Mouse (Mus musculus) kidney, postnatal 10 days (tissue): ENCODE results near the gene Fmnl2.
A peak's percentile ranks its signal among the peaks of the same experiment; 100 is the strongest.

Experiments used
- DNase-seq: peaks from one replicate; pipeline ENCODE4 v3.0.0; 2021; ENCODE audit warnings: mixed read lengths

Gene Fmnl2

DNA sequence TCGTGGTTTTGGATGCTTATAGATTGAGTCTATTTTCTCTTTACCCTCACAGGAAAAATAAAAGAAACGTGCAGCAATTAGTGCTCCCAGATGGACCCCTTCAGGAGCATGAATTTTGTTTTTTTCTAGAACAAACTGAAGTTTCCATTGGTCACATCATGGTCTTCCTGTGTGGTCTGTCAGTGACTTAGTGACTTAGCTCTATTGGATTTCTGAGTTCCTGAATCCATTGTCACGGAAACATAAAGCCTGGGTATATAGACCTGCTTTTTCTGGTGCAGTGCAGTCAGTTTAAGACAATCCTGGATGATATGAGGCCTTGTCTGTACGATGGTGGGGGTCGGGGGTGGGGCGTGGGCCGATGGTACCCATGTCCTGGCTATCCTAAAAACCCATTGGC lies 7.0 kb downstream of the Fmnl2 start:
- no peak for DNase-seq

DNA sequence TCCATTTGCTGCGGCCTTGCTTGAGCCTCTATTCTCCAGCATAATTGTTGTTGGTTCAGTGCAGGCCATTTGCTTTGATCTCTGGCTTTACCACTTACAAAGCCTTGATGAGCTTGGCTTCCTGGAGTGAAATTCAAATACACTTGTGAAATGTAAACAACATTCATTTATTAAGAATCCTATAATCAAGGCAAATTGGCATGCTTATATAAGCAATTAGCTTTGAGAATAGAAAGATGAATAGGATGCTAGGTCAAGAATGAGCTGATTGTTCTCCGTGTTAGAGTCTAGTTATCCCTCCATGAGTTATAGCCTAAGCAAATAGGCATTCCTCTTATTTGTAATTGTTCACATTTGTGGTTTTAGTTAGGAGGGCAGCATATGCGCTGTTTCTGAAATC lies 8.5 kb downstream of the Fmnl2 start:
- DNase-seq: no peak

DNA sequence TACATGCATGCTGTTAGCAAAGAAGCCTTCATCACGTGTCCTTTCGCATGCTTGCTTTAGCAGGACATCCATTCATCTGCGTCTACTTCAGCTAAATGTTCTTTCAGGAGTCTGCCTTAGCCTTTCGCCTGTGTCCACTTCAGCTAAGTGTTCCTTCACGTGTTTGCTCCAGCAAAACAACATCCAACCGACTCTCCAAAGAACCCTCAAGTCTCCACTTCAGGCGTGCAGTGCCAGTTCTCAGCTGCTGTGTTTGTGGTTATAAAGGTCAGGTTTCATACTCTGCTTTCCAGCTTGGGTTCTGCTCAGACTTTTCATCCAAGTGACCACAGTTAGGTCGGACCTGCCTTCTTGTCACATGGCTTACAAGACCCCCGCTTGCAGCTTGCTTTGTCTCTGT lies 10.1 kb downstream of the Fmnl2 start:
- no peak for DNase-seq

DNA sequence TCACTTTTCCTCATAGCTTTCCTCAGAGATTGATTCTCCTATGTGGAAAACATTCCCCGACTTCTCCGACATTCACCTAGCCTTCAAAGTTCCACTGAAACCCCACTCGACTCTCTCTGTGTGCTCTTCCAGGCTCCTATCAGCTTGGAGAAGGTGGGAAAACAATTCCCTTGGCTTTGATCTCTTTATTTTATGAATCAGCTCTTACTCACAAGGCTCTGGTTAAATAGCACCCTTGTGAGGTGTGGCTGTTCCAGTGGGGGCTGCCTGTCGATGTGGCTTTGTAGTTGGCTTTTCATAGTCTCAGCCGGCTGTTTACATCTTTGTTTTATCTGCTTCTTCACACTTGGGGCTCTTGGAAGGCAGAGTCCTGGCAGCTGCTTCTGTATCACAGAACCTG lies 10.5 kb downstream of the Fmnl2 start:
- no peak for DNase-seq

DNA sequence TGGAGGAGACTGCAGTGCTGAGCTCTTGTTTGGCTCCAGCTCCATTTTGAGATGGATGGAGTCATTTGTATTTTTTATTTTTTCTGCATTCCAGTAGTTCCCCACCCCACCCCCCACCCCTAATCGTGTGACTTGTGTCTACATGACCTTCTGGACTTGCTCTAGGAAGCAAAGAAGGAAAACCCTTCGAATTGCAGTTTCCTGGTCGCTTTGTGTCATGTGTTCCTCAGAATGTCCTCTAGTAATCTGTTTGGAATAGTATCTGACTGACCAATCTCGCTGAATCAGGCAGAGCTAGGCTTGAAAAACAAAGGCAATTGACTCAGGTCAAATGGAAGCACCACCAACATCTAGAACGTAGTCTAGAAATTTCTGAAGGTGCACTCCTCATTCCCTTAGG lies 15.0 kb downstream of the Fmnl2 start:
- DNase-seq: no peak

DNA sequence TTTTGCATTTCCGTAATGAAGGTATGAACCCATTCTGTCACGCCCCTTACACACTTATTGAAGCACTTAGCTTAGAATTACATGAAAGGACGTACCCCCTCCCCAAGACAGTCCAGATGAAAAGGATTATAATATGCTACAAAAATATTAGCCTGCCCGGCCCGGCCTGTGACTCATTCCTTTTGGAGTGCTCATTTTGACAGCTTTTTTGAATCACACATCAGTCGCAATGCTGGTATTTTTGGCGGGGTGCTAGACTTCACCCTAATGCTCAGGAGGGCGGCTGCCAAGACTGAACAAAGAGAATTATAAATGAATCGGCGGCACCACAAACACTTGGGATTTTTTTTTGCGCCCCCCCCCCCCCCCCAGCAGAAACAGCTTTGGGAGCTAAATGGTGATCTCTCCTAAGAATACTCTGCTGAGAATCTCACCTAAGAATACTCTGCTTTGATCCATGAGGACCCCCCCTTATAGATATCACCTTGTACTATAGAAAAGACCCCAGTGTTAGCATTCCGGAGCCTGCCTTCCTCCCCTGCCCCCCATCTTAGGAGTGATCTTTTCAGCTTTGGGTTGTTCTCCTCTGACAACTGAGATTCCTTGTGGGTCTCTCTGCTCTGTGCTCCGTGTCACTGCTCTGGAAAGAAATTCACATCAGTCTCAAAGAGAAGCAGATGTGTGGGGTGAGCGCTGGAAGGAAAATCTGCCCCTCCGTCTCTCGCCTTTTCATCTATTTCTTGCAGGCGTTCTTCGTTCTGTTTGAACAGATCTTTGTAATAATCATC lies 15.8 kb downstream of the Fmnl2 start:
- DNase-seq: no peak

DNA sequence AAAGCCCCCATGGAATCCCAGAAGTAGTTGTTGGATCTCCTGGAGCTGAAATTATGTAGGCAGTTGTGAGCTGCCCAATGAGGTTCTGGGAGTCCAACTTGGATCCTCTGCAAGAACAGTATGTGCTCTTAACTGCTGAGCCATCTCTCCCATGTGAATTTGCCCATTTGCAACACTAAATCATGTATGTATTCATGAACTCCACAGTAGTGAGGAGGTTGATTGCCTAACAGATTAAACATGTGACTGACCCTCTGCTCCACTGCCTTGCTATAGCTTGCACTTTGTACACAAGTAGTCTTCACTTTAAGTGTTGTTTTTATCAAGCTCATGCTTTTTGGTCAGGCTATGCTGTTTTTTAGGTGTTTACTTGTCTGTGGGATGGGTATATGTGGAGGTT lies 17.1 kb downstream of the Fmnl2 start:
- DNase-seq: no peak

DNA sequence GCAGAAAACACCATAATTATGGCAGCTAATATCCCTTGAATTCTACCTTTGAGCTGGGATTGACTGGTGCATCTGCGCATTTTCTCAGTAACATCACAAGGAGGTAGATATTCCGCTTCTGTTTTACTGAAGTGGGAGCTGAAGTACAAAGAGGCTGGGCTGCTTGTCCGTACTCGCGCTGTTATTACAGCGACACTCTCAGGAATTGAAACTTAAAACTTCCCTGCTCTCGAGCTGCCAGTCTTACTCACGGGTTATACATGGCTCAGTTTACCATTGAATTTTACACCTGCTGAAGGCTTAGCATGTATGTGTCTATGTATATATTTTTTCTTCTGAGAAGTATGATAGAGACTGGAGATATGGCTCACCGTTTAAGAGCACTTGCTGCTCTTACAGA lies 18.1 kb downstream of the Fmnl2 start:
- DNase-seq: no peak

DNA sequence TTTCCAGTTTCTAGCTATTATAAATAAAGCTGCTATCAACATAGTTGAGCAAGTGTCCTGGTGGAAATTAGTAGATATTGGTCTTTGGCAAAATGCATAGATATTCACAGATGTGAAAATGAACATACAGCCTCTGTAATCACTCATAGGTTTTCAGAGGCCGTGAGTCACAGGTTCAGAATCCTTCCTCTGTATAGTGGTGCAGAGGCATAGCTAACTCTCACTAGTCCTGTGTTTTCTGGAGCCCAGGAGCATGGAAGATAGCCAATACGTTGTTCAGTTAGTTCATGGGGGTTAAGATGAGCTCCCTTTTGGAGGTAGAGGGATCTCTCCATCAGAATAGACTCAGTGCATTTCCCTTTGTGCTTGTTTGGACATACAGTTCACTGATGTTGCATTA lies 25.7 kb downstream of the Fmnl2 start:
- no peak for DNase-seq

DNA sequence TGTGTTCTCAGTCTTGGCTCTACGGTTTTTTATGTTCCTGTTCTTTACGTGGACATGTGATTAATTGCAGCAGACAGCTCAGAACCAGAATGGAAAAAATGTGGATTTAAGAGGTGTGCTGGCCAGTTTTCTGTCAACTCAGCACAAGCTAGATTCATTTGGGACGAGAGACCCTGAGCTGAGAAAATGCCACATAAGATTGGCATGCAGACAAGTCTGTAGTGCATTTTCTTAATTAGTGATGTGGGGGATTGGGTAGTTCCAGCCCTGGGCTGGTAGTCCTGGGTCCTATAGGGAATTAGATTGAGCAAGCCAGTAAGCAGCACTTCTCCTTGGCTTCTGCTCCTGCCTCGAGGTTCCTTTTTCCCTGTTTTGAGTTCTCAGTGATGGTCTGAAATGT lies 26.4 kb downstream of the Fmnl2 start:
- DNase-seq: no peak

DNA sequence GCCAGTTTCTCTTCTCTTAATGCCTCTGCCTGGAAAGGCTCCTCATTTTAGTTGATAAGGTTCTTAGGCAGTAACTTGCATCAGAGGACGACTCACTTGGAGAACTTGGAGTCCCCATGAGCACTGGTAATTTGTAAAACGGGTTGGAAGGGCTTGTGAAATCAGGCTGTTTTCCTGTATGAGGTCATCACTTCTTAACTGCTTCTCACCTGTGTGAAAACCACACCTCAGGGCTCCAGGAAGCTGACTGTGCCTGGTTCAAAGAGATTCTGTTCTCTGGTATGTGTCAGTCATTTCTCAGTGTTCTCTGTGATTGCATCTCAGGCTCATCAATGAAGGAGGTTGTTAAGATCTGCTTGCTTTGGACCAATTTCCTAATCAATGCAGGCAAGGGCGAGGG lies 27.4 kb downstream of the Fmnl2 start:
- no peak for DNase-seq

DNA sequence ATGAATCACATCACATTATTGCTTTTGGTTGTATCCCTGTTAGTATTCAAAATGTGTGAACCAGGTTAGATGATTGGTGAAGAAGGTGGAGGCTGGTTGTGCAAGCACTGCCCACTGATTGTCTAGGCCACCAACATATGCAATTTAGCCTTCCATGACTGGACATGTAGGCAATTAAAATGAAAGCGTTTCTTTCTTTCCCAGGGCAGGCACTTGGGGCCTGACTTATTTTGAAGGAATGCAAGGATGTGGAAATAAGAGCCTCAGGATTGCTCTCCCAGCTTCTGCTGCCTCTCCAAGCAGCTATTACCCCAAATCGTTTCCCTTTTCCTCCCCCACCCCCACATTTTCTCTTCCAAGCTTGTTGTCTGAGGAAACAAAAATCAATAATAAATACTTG lies 29.6 kb downstream of the Fmnl2 start:
- no peak for DNase-seq

DNA sequence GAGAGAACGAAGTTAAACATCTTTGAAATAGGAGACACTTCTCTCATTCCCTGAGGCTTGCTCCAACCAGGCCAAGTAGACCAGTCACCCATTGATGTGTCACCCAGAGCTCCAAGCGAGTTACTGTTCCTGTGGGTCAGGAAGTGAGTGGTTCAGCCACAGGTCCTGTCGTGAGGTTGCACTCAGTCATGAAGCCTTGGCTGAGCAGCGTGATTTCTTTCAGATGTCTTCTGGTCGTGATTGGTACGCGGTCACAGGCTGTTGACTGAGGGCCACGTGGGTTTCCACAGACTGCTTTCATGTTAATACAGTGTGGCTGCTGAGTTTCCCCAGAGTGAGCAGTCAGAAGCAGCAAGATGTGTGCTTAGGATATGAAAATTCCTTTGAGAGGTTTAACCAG lies 33.5 kb downstream of the Fmnl2 start:
- peak; percentile 30 for DNase-seq

DNA sequence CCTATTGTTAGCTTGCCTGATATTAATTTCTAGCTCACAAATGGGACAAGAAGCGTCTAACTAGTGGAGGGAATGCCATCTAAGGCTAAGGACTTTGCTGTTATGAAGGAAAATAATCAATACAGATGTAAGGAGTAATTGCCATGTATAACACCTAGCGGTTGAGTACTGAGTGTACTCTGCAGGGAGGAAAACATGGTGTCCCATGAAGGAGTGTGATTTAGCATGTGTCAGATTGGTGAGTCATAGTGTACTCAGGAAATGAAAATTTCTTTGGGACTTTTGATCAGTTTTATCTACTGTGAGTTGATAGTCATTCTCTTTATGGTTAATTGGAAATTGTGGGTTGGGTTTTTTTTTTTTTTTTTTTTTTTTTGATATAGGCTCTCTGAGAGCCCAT lies 34.1 kb downstream of the Fmnl2 start:
- DNase-seq: no peak

DNA sequence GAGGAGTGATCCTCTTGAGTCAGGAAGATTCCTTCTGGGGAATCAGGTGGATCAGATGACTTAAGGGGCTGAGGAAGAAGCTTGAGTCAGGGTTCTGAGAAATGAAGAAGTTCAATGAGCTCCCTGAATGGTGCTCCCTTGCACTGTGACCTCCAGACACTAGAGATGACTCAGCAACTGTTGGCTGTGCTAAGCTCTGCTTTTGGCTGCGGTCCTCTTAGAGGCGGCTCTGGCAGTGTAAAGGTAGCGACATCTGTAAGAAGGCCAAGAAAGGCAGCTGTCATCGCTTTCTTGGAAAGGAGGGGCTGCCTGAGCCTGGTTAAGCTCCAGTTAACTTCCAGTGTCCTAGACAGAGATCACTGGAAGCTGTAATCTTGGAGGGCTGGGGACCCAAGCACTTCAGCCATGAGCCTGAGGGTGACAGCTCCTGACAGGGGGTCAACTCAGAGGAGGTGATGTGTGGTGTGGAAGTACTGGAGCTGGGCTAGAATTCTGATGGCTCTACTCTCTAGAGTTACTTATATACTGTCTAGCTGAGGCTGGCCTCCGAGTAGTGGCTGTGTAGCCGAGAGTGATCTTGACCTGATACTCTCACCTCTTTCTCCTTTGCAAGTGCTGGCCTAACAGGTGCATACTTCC lies 37.4 kb downstream of the Fmnl2 start:
- peak; percentile 59 for DNase-seq

DNA sequence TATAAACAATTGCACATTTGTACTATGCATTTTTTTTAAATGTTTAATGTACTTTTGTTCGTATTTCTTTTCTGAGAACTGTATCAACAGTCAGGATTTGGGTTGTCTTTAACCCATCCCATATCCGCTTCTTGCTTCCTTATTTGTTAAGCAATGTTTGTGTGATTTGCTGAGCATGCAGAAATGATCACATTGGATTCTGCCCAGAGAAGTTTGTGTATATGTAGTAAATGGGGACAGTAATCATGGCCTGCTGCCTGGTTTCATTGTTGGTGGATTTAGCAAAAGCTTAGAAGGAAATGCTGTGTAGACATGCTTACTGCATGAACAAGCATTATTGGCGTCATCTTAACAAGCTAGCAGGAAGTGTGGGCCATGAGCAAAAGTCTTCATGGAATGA lies 39.3 kb downstream of the Fmnl2 start:
- no peak for DNase-seq

DNA sequence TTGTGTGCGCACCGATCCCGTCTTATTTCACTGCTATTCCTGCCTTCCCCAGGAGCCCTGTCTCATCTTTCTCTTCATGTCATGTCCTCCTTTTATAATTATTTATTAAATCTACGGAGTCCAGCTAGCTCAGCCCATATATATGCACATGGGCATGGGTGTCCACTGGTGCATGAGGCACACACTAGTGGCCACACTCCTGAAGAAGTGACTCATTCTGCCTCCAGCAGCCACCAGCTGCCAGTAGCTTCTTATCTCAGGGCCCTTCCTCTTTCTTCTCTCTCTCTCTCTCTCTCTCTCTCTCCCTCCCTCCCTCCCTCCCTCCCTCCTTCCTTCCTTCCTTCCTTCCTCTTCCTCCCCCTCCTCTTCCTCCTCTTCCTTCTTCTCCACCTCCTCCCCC lies 43.1 kb downstream of the Fmnl2 start:
- no peak for DNase-seq

DNA sequence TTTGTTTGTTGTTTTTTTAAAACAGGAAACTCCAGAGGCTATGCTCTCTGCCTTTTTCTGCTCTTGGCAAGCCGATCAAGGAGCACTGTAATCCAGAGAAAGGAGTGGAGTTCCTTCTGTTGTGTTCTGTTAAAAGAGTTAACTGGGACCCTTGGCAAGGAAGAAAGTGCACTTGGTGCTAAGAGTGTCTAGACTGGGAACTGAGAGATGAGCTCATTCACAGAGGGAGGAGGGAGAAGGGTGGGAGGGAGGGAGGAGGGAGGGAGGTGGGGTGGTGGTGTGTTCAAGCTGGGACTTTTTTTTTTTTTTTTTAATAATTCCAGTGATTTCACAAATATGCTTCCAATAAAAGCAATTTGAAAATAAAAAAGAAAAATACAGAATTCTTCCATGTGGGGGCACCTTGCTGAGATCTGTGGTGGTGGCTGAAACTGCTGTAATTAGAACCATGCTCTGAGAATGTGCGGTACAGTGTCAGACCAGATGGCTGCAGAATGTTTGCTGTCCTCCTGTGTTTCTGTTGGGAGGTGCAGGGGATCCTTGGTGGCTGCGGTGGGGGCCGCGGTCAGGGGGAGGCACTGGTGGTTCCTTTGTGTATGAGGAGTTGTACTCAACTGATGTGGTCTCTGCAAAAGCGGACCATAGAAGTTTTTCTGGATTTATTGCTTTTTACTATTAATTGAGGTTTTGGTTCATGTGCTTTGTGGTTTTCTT lies 43.8 kb downstream of the Fmnl2 start:
- no peak for DNase-seq

DNA sequence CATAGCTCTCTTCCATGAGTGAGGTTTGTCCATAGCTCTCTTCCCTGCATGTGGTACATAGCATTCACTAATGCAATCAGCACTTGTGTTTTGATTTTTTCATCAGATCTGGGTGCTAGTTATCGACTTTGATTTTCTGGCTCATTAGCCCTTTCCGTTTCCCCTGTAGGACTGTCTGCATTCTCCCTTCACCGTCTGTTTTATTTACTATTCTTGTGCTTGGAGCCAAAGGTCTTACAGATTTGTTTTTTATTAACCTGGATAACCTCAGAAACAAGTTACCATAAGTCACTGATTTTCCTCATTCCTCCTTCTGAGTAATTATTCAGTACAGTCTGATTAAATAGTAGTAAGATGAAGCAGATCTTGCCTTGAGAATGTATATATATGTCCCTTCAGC lies 44.8 kb downstream of the Fmnl2 start:
- no peak for DNase-seq

DNA sequence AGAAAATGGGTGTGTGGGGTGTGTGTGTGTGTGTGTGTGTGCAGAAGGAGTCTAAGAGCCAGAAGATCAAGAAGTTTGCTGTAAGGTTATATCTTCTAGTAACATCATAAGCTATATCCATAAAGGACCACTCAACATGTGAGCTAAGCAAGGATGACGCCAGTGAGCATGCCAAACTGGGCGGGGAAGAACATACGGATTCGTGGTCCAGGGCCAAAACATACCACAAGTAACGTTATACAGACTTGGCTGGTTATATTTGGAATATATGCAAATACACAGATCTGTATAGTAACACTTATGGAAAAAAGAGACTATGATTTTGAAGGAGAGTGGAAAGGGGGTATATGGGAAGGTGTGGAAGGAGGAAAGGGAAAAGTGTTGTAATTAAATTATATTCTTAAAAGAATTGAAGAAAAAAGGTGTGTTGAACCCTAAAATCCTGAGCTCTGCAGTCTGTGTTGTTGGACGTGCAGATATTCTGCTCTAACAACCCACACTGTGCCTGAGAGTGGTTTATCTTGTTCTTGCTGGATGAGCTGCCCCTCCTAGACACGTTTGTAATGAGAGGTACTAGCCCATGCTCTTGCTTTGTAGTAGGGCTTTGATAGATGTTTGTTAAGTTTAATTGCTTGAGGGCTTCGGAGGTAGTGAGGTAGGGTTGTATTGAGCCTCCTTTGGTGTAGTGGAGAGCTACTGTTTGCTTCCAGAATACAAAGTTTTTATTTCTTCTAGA lies 45.7 kb downstream of the Fmnl2 start:
- DNase-seq: no peak

DNA sequence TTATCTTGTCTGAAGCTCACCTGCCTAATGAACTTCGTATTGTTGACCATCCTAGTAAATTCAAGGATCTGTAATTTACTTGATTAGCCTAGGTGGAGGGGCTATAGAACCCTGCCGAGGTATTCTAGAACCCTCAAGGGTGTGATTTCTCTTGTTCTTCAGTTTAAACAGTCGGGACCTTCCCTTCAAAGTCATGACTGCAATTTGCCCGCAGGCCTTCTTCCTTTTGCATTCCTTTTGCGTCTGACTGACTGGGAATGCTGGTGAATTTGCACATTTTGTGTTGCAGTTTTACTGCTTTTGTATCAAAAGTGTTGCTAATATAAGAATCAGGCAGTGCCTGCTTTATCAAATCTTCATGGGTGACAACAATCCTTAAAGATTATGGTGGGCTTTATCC lies 46.9 kb downstream of the Fmnl2 start:
- DNase-seq: no peak

DNA sequence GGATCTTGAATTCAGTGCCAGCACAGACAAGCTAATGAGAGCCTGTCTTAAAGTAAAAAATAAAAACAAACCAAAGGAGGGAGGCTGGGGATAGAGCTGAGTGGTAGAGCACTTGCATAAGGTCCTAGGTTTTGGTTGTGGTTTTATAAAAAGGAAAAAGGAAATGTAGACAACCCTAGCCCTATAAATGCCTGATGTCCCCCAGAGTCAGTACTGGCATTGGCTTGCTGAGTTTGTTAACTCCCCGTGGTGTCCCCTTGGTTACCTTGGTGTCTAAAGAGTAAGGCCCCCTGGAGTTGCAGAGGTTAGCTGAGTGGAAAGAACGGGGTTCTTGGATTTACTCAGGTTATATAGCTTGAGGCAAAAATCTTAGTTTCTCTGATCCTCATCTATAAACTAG lies 55.7 kb downstream of the Fmnl2 start:
- DNase-seq: no peak

DNA sequence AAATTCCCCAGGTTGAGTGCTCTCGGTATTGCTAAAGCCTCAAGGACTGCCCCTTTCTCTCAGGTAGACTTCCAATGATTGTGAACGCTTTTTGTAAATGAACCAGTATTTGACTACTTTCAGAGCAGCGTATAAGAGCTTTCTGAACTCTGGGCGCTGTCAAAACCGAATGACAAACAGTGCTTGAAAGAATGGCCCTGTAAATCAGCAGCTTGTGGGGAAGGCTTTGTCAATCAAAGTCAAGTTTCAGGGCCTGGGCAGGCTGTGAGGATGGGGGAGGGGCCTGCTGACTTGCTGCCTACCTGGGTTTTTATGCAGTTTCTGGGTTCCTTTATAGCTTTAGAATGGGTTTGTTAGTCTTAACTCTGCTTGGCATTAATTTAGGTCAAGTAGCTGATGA lies 56.1 kb downstream of the Fmnl2 start:
- no peak for DNase-seq

DNA sequence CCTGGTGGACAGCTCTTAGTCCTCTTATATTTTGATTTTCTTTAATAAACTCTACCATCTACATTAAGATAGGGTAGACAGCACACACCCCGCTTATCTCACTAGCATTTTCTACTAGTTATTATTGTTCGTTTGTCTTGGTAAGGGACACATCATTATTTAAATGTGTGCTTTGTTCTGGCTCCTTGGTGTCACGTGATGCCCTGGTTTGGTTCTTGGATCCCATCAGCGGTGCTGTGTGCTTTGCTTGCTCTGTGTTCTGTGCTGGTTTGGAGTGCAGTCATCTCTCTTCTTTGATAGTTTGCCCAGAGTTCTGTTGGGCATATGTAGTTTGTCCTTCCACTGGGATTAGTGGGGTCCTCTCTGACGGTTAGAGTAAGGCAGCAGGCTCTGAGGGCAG lies 57.9 kb downstream of the Fmnl2 start:
- no peak for DNase-seq
